Comparison of ENCODE assay signal across 9 mouse cellular contexts in the genomic region with DNA sequence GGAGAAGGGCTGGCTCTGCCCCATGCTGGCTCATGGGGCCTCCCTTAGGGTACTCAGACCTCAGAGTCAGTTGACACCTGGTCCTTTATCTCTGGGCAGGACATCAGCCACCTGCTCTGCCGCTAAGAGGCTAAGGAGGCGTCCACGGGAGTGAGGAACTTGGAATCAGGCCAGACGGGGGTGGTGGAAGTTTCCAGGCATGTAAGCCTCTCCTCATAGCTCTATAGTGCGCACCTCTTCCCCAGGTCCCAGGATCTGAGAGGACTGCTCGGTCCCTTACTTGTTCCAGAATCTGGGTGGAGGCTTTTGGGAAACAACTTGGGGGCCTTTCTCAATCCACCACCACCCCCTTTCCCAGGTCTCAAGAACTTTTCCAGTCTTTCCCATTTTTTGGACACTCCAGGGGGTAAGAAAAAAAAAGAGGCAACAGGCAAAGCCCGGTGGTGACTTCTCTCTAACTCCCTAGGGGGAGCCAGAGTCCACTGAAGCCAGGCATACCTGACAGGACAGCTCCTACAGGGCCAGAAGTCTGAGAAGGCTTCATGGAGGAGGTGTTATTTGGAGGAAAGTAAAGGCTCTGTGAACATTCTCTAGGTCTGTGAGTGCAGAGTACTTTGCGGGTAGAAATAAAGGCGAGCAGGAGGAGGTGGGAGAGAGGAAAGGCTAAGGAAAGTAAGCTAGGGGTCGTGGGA. TPM values are rescaled to one million over a fixed set of nuclear protein-coding genes. Genes with fewer than 3 reads are reported as not detected.
DNase-seq lines count a peak whose midpoint lies in the region; ATAC-seq and TF ChIP-seq lines count a peak whose summit lies in the region.
"Had no signal": no experiment of that assay in that cellular context is flagged by ENCODE, and none has a peak within 500 bp of the region (broad histone marks: within the 10 kb centered on the region; RNA-seq: fewer than 3 reads in every experiment).

No protein-coding gene starts in this region.

- intact Hi-C loops in gastrocnemius, adult 2 months (cut with DNase I) = loop anchor here (5.0 kb wide), 1 partner anchor 64 kb away; no protein-coding TSS in a partner anchor

- TF ChIP-seq POLR2A in lung, adult 2 months (IDR thresholded peaks at IDR 0.05; ENCODE audit: borderline replicate concordance, extremely low read depth, low read depth, low read length) = no peak

- H3K9me3 ChIP-seq in E14TG2a.4 (ENCODE audit: low read length) = no peaks in the 10 kb centered on the region

- ATAC-seq in monocyte, adult 5-6 weeks (replicated peaks; ENCODE audit: insufficient number of reproducible peaks, low FRiP score, low TSS enrichment, poor library complexity, severe bottlenecking) = no peak

- peak; percentile 61 for DNase-seq in gastrocnemius, adult 2 months
- no peak for DNase-seq in gastrocnemius, postnatal 4 days (ENCODE audit: low spot score in 2 of 2)
- peak; percentile 69 for DNase-seq in embryo, embryonic 10.5 days (ENCODE audit: low spot score)
- DNase-seq in lung, adult 2 months = no peak
- no peak for DNase-seq in right cerebral cortex, adult 18-20 months
- DNase-seq in ovary, postnatal 10 days (ENCODE audit: low spot score) = no peak

- peak; percentile 84 for TF ChIP-seq CTCF in gastrocnemius, adult 2 months (IDR thresholded peaks at IDR 0.05)
- TF ChIP-seq CTCF in E14TG2a.4 (conservative IDR thresholded peaks at IDR 0.05; ENCODE audit: low read length) = peak; percentile 44
- TF ChIP-seq CTCF in lung, adult 2 months (IDR thresholded peaks at IDR 0.05; ENCODE audit: insufficient read depth, low read length) = peak; percentile 87

- no peaks in the 10 kb centered on the region for H3K36me3 ChIP-seq in E14TG2a.4 (ENCODE audit: insufficient read depth, low read length)

- 34% methylated on average over 10 of the region's 10 CpGs for WGBS in lung, adult 2 months

- no peak overlapping the region for H3K27ac ChIP-seq in gastrocnemius, adult 2 months

- no peak overlapping the region for H3K4me3 ChIP-seq in gastrocnemius, adult 2 months
- H3K4me3 ChIP-seq in E14TG2a.4 (replicated peaks; ENCODE audit: low read length) = no peak overlapping the region
- no peak overlapping the region for H3K4me3 ChIP-seq in lung, adult 2 months (replicated peaks; ENCODE audit: extremely low read depth, low read depth, low read length)

- H3K27me3 ChIP-seq in E14TG2a.4 (ENCODE audit: insufficient read depth, low read length) = peaks cover 13% of the 10 kb centered on the region

- peaks cover 25% of the 10 kb centered on the region for H3K4me1 ChIP-seq in E14TG2a.4 (replicated peaks; ENCODE audit: low read depth, low read length)
- no peaks in the 10 kb centered on the region for H3K4me1 ChIP-seq in lung, adult 2 months (ENCODE audit: control insufficient read depth, insufficient read depth, low read length)

RNA-seq across cellular contexts. Expression of gene Map3k6, which starts 7.2 kb away (rescaled TPM):
- 10 to 100 TPM; 10.5 to 15.0 TPM for total RNA-seq in gastrocnemius, adult 2 months (2021)
- 1 to 10 TPM; 2.3 to 2.6 TPM for total RNA-seq in gastrocnemius, postnatal 4 days (2021)
- polyA plus RNA-seq in lung, adult 2 months (2012; rRNA removed) = 27.9 and 38.2 TPM in 2 replicates
- 0.87 to 12.3 TPM (median 3.8 TPM) in 3 replicates for total RNA-seq in monocyte, adult 5-6 weeks (2017)

RNA-seq across cellular contexts. Expression of gene Gpr3, which starts 21.1 kb away (rescaled TPM):
- not detected for total RNA-seq in gastrocnemius, adult 2 months (2021)
- total RNA-seq in gastrocnemius, postnatal 4 days (2021) = not detected
- 0.18 and 0.60 TPM in 2 replicates for polyA plus RNA-seq in lung, adult 2 months (2012; rRNA removed)
- total RNA-seq in monocyte, adult 5-6 weeks (2017) = not detected in 3 replicates
- polyA plus RNA-seq: intestine, embryonic 14.5 days had no signal

RNA-seq across cellular contexts. Expression of gene Cd164l2, which starts 21.5 kb away (rescaled TPM):
- total RNA-seq in gastrocnemius, adult 2 months (2021) = under 1 TPM in 1 of 2 experiments, not detected in 1; 0.26 TPM
- total RNA-seq in gastrocnemius, postnatal 4 days (2021) = under 1 TPM in 1 of 2 experiments, not detected in 1; 0.74 TPM
- 2.8 and 4.3 TPM in 2 replicates for polyA plus RNA-seq in lung, adult 2 months (2012; rRNA removed)
- total RNA-seq in monocyte, adult 5-6 weeks (2017) = not detected in 3 replicates

RNA-seq across cellular contexts. Expression of gene Sytl1, which starts 29.5 kb away (rescaled TPM):
- not detected for total RNA-seq in gastrocnemius, adult 2 months (2021)
- total RNA-seq in gastrocnemius, postnatal 4 days (2021) = 1 to 10 TPM; 1.0 TPM
- 7.4 and 23.0 TPM in 2 replicates for polyA plus RNA-seq in lung, adult 2 months (2012; rRNA removed)
- 1.4 to 7.1 TPM (median 4.4 TPM) in 3 replicates for total RNA-seq in monocyte, adult 5-6 weeks (2017)

RNA-seq across cellular contexts. Expression of gene Tmem222, which starts 44.2 kb away (rescaled TPM):
- 10 to 100 TPM; 21.6 to 25.7 TPM for total RNA-seq in gastrocnemius, adult 2 months (2021)
- total RNA-seq in gastrocnemius, postnatal 4 days (2021) = 10 to 100 TPM; 28.7 to 29.1 TPM
- 58.1 and 71.6 TPM in 2 replicates for polyA plus RNA-seq in lung, adult 2 months (2012; rRNA removed)
- 13.8 to 25.7 TPM (median 19.1 TPM) in 3 replicates for total RNA-seq in monocyte, adult 5-6 weeks (2017)

Comparison
In these comparisons a context has a peak if more than half of its experiments do, and no peak if none do; other contexts are left out.
1. DNase-seq: peak in gastrocnemius, adult 2 months (single experiment) and embryo, embryonic 10.5 days (single experiment); none in gastrocnemius, postnatal 4 days (0 of 2), lung, adult 2 months (single experiment), right cerebral cortex, adult 18-20 months (single experiment) and ovary, postnatal 10 days (single experiment).
2. Peak in every context shown above with its lines, with median percentiles within 50 percentile points of each other: CTCF ChIP-seq.